ENCODE assay signal across 8 mouse cellular contexts in genomic region chr8:120490354-120491141, GRCm38 (mm10).
A peak's percentile ranks its signal among the peaks of the same experiment; 100 is the strongest.
DNase-seq lines count a peak whose midpoint lies in the region; ATAC-seq and TF ChIP-seq lines count a peak whose summit lies in the region.

No protein-coding gene starts in this region.

- H3K4me3 ChIP-seq in cerebellum, adult 2 months (replicated peaks; ENCODE audit: insufficient read depth, low read depth, low read length): peak overlapping the region; percentile 72
- peak overlapping the region; percentile 95 for H3K4me3 ChIP-seq in forebrain, embryonic 13.5 days
- peak overlapping the region; percentile 74 for H3K4me3 ChIP-seq in limb, embryonic 10.5 days
- H3K4me3 ChIP-seq in myocyte: peak overlapping the region; percentile 78

- no peak for TF ChIP-seq CTCF in cerebellum, adult 2 months (IDR thresholded peaks at IDR 0.05; ENCODE audit: borderline replicate concordance, insufficient read depth, low read depth, low read length)

- no peaks in the 10 kb centered on the region for H3K9me3 ChIP-seq in forebrain, embryonic 13.5 days (replicated peaks)
- no peaks in the 10 kb centered on the region for H3K9me3 ChIP-seq in limb, embryonic 10.5 days (replicated peaks)

- H3K27me3 ChIP-seq in cerebellum, adult 2 months (ENCODE audit: control insufficient read depth, insufficient read depth, low read length): no peaks in the 10 kb centered on the region
- H3K27me3 ChIP-seq in forebrain, embryonic 13.5 days: no peaks in the 10 kb centered on the region
- peaks cover 16% of the 10 kb centered on the region for H3K27me3 ChIP-seq in limb, embryonic 10.5 days (ENCODE audit: low read depth, poor library complexity, severe bottlenecking)
- H3K27me3 ChIP-seq in myocyte (ENCODE audit: control insufficient read depth, insufficient read depth, insufficient read length): no peaks in the 10 kb centered on the region

- peak overlapping the region; percentile 94 for H3K4me2 ChIP-seq in forebrain, embryonic 13.5 days
- H3K4me2 ChIP-seq in myocyte (ENCODE audit: low read depth): peak overlapping the region; percentile 76

- ATAC-seq in forebrain, embryonic 13.5 days: no peak
- ATAC-seq in megakaryocyte progenitor cell, adult 5-6 weeks (replicated peaks; ENCODE audit: poor library complexity): no peak

- DNase-seq in cerebellum, adult 2 months: peak; percentile 49 to 52
- no peak for DNase-seq in cerebellum, postnatal 4 days (ENCODE audit: low spot score in 2 of 2)
- DNase-seq in B cell, adult 2 months: peak; percentile 64 to 65
- no peak for DNase-seq in limb, embryonic 10.5 days (ENCODE audit: low spot score)
- DNase-seq in layer of hippocampus, adult 18-20 months (ENCODE audit: low spot score in 2 of 2): no peak

- H3ac ChIP-seq in myocyte (ENCODE audit: control insufficient read depth, insufficient read length): no peak overlapping the region

- H3K27ac ChIP-seq in cerebellum, adult 2 months (ENCODE audit: insufficient read depth, low read length): peak overlapping the region; percentile 84; the same call in 1 of the 2 replicates
- H3K27ac ChIP-seq in forebrain, embryonic 13.5 days: peak overlapping the region; percentile 100
- H3K27ac ChIP-seq in limb, embryonic 10.5 days: peak overlapping the region; percentile 91

- H3K79me2 ChIP-seq in myocyte (ENCODE audit: control insufficient read depth, insufficient read depth): peaks cover 54% of the 10 kb centered on the region

- H3K4me1 ChIP-seq in cerebellum, adult 2 months (ENCODE audit: control insufficient read depth, insufficient read depth, low read length): peaks cover 43% of the 10 kb centered on the region
- peaks cover 82% of the 10 kb centered on the region for H3K4me1 ChIP-seq in forebrain, embryonic 13.5 days
- H3K4me1 ChIP-seq in limb, embryonic 10.5 days: peaks cover 97% of the 10 kb centered on the region

- H3K9ac ChIP-seq in forebrain, embryonic 13.5 days: peak overlapping the region; percentile 98

- H3K36me3 ChIP-seq in forebrain, embryonic 13.5 days (ENCODE audit: poor library complexity, severe bottlenecking): no peaks in the 10 kb centered on the region
- H3K36me3 ChIP-seq in limb, embryonic 10.5 days: no peaks in the 10 kb centered on the region
- no peaks in the 10 kb centered on the region for H3K36me3 ChIP-seq in myocyte (ENCODE audit: control insufficient read depth, insufficient read depth)

- no peak for TF ChIP-seq POLR2A in cerebellum, adult 2 months (IDR thresholded peaks at IDR 0.05; ENCODE audit: borderline replicate concordance, insufficient read depth, low read length)
- no peak for TF ChIP-seq POLR2A in myocyte (IDR thresholded peaks at IDR 0.05; ENCODE audit: insufficient read length, low read depth)

- 14% methylated on average over 12 of the region's 12 CpGs for WGBS in cerebellum, adult 2 months
- 14% methylated on average over 12 of the region's 12 CpGs for WGBS in forebrain, embryonic 13.5 days
- WGBS in limb, embryonic 10.5 days: 10% methylated on average over 12 of the region's 12 CpGs

TF ChIP-seq in myocyte, 11 proteins besides CTCF, POLR2A, EP300 and RAD21:
- TF ChIP-seq CEBPB (IDR thresholded peaks at IDR 0.05; ENCODE audit: insufficient read depth, poor library complexity, severe bottlenecking): no peak
- no peak for TF ChIP-seq POLR2AphosphoS2 (IDR thresholded peaks at IDR 0.05; ENCODE audit: insufficient read length, low read depth)
- no peak for TF ChIP-seq MYOG (IDR thresholded peaks at IDR 0.05; ENCODE audit: control insufficient read depth in 1 of 3, insufficient read depth in 1 of 3, insufficient read length in 2 of 3, low read depth in 2 of 3)
- TF ChIP-seq USF1 (IDR thresholded peaks at IDR 0.05; ENCODE audit: low read depth): no peak
- no peak for TF ChIP-seq TCF12 (IDR thresholded peaks at IDR 0.05; ENCODE audit: insufficient read depth, poor library complexity, severe bottlenecking)
- no peak for TF ChIP-seq MAX (IDR thresholded peaks at IDR 0.05; ENCODE audit: low read depth)
- no peak for TF ChIP-seq TCF3 (IDR thresholded peaks at IDR 0.05; ENCODE audit: insufficient read length, low read depth)
- no peak for TF ChIP-seq REST (IDR thresholded peaks at IDR 0.05; ENCODE audit: insufficient read depth, insufficient read length)
- no peak for TF ChIP-seq SRF (IDR thresholded peaks at IDR 0.05; ENCODE audit: control insufficient read depth, insufficient read length, low read depth)
- TF ChIP-seq MYOD1 (IDR thresholded peaks at IDR 0.05; ENCODE audit: control insufficient read depth in 1 of 3, insufficient read length in 2 of 3, low read depth in 2 of 3): no peak
- TF ChIP-seq E2F4 (IDR thresholded peaks at IDR 0.05; ENCODE audit: insufficient read depth): no peak

Comparison
In these comparisons a context has a peak if more than half of its experiments do, and no peak if none do; other contexts are left out.
1. DNase-seq: peak in cerebellum, adult 2 months (2 of 2) and B cell, adult 2 months (2 of 2); none in cerebellum, postnatal 4 days (0 of 2), limb, embryonic 10.5 days (single experiment) and layer of hippocampus, adult 18-20 months (0 of 2).
2. Peak in every context shown above with its lines, with median percentiles within 50 percentile points of each other: H3K27ac ChIP-seq and H3K4me3 ChIP-seq.